Mouse (Mus musculus) mouse embryonic stem cell (cell line): ENCODE measurements around the gene Tax1bp1.
"Not testable (repeated sequence)": the region's sequence is repeated elsewhere in the genome, so short reads cannot be mapped to it uniquely, and the experiment has no call there.

Source experiments
- in situ Hi-C, 2 experiments: fragments of 300-500 bp; cut with MboI; formaldehyde crosslinking; loops; 1 replicate in 1 of 2; 3 replicates in 1 of 2; pipeline ENCODE4 v1.14.3; 2019 to 2020; ENCODE audit warnings: low sequenced_read_pairs in 2 of 2, low pct_unique_long_range_greater_than_20kb in 1 of 2, mixed read lengths in 1 of 2; ENCODE audit not compliant: unreplicated experiment in 1 of 2

Gene Tax1bp1

GRCm38 (mm10) chr6:52713104-52713896 lies at the start of gene Tax1bp1:
Tax1bp1 (plus strand) TSS chr6:52713729.
- in situ Hi-C loops = no loop called here

GRCm38 (mm10) chr6:52667641-52668040 lies 45.9 kb upstream of the Tax1bp1 start:
- in situ Hi-C loops = no loop called here

- in situ Hi-C loops = not testable (repeated sequence)
These were observed 43.7 kb upstream of the Tax1bp1 start for GRCm38 (mm10) chr6:52669878-52670277.

GRCm38 (mm10) chr6:52671791-52672190 lies 41.7 kb upstream of the Tax1bp1 start:
- in situ Hi-C loops = no loop called here

GRCm38 (mm10) chr6:52672539-52672938 lies 41.0 kb upstream of the Tax1bp1 start:
- in situ Hi-C loops = no loop called here

- in situ Hi-C loops = no loop called here
These were observed 39.8 kb upstream of the Tax1bp1 start for GRCm38 (mm10) chr6:52673706-52674105.

GRCm38 (mm10) chr6:52674541-52674940 lies 39.0 kb upstream of the Tax1bp1 start:
- in situ Hi-C loops = no loop called here

- in situ Hi-C loops = no loop called here
These were observed 38.2 kb upstream of the Tax1bp1 start for GRCm38 (mm10) chr6:52675222-52675921.

- in situ Hi-C loops = not testable (repeated sequence)
These were observed 36.0 kb upstream of the Tax1bp1 start for GRCm38 (mm10) chr6:52677534-52677933.

- in situ Hi-C loops = no loop called here
These were observed 34.0 kb upstream of the Tax1bp1 start for GRCm38 (mm10) chr6:52679565-52679964.

GRCm38 (mm10) chr6:52680458-52681032 lies 33.0 kb upstream of the Tax1bp1 start:
- in situ Hi-C loops = no loop called here

GRCm38 (mm10) chr6:52681847-52682485 lies 31.6 kb upstream of the Tax1bp1 start:
- in situ Hi-C loops = no loop called here

GRCm38 (mm10) chr6:52682607-52683006 lies 30.9 kb upstream of the Tax1bp1 start:
- in situ Hi-C loops = no loop called here

GRCm38 (mm10) chr6:52686901-52687500 lies 26.5 kb upstream of the Tax1bp1 start:
- in situ Hi-C loops = no loop called here

GRCm38 (mm10) chr6:52690365-52690764 lies 23.2 kb upstream of the Tax1bp1 start:
- in situ Hi-C loops = no loop called here

- in situ Hi-C loops = no loop called here
These were observed 21.7 kb upstream of the Tax1bp1 start for GRCm38 (mm10) chr6:52691800-52692199.

- in situ Hi-C loops = no loop called here
These were observed 21.0 kb upstream of the Tax1bp1 start for GRCm38 (mm10) chr6:52692451-52693063.

GRCm38 (mm10) chr6:52697964-52698535 lies 15.5 kb upstream of the Tax1bp1 start:
- in situ Hi-C loops = no loop called here
